Mouse (Mus musculus): ENCODE data around the gene Stub1.

DNA sequence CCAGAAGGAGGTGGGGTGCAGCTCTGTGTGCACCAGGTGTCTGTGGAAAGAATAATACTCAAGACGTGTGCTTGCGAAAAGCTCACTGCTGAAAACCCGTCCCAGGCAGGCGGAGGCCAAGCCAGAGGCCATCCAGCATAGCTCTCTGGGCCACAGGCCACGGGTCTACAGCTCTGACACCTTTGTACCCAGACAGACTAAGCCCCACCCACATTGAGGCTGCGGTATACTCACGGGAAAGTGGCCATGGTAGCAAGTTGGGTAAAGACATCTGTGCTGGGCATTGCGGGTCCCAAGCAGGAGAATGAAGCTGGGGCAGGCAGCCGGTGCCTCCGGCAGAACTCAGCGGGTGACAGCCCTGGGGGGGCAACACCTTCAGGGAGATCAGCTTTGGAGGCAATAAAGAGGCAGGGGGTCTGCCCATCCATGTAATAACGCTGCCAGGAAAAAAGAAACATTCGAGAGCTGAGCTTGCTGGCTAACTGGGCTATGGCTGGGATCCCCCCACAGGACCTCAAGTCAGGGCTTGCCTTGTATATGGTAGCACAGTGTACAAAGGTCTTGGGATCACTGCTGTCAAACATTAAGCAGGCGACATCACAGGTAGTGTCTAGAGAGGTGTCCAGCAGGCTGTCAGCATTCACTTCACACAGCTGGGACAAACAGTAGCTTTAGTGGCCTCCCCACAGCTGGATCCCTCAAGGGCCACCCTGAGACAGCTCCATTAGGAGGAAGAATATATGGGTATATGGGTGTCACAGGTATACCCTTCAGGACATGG is 6.4 kb upstream of the Stub1 start:
- TF ChIP-seq CTCF (IDR thresholded peaks at IDR 0.05) (no peak), POLR2A (IDR thresholded peaks at IDR 0.05; ENCODE audit: insufficient read depth, low read depth, low read length) (no peak), EP300 (IDR thresholded peaks at IDR 0.05; ENCODE audit: insufficient read depth, low read depth, low read length) (no peak)

Measured in heart, adult 2 months (tissue).